Mouse (Mus musculus): ENCODE measurements around the gene Stmn1. TPM values are rescaled to one million over a fixed set of nuclear protein-coding genes. Genes with fewer than 3 reads are reported as not detected.

Gene Stmn1
- polyA plus RNA-seq (2012; rRNA removed): 109 and 126 TPM in 2 replicates

DNA sequence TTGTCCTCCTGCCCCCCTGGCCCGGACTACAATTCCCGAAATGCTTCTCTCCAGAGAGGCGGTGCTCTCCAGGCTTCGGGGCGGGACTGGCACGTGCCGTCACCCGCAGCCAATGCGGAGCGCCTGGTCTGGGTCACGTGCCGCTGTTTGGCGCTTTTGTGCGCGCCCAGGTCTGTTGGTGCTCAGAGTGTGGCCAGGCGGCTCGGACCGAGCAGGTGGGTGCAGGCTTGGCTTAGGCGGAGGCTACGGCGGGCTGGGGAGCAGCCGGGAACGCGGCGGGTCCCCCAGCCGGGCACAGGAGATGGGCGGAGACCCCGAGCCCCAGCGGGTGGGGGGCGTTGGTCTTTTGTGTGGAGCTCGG lies at the start of gene Stmn1:
Stmn1 (plus strand) TSS at position 106 of the 361 bp plus-strand sequence.
- Histone ChIP-seq H3K4me1 (ENCODE audit: control insufficient read depth, insufficient read depth, low read length) (peaks cover 8% of the 10 kb centered on the region), H3K4me3 (ENCODE audit: control insufficient read depth, low read depth, low read length) (peak within 1 kb of the TSS; percentile 91), H3K27ac (ENCODE audit: control insufficient read depth, insufficient read depth, low read depth, low read length) (peak within 1 kb of the TSS; percentile 94), H3K27me3 (ENCODE audit: control insufficient read depth, insufficient read depth, low read length) (no peaks in the 10 kb centered on the region), H3K36me3 (ENCODE audit: control insufficient read depth, insufficient read depth, low read length) (peaks cover 2% of the 10 kb centered on the region)
- TF ChIP-seq CTCF (IDR thresholded peaks at IDR 0.05; ENCODE audit: control insufficient read depth, insufficient read depth, insufficient replicate concordance, low read depth, low read length) (no peak), POLR2A (IDR thresholded peaks at IDR 0.05; ENCODE audit: control insufficient read depth, low read depth, low read length) (peak; percentile 98)

DNA sequence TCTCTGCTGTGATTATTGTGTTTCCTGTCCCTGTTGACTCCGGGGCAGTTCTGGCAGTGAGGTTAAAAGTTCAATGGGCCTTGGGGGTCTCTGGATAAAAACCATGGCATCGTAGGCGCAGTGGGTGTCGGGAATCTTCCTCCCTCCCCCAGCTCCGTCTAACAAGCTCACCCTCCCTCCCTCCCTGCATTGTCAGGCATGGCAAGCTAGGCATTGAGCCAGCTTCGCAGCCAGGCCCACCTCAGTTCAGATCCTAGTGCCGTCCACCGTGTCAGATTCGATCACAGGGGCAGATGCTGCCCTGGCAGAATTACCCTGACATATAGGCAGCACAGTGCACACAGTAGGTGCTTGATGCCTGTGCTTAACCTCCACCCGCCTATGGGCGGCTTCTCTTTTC lies 46.1 kb upstream of the Stmn1 start:
- H3K4me1 ChIP-seq (ENCODE audit: control insufficient read depth, insufficient read depth, low read length): no peaks in the 10 kb centered on the region
- no peaks in the 10 kb centered on the region for H3K27me3 ChIP-seq (ENCODE audit: control insufficient read depth, insufficient read depth, low read length)
- no peak overlapping the region for H3K27ac ChIP-seq (ENCODE audit: control insufficient read depth, insufficient read depth, low read depth, low read length)
- H3K36me3 ChIP-seq (ENCODE audit: control insufficient read depth, insufficient read depth, low read length): no peaks in the 10 kb centered on the region
- peak overlapping the region; percentile 25 for H3K4me3 ChIP-seq (ENCODE audit: control insufficient read depth, low read depth, low read length)
- TF ChIP-seq POLR2A (IDR thresholded peaks at IDR 0.05; ENCODE audit: control insufficient read depth, low read depth, low read length) (no peak), CTCF (IDR thresholded peaks at IDR 0.05; ENCODE audit: control insufficient read depth, insufficient read depth, insufficient replicate concordance, low read depth, low read length) (no peak)

DNA sequence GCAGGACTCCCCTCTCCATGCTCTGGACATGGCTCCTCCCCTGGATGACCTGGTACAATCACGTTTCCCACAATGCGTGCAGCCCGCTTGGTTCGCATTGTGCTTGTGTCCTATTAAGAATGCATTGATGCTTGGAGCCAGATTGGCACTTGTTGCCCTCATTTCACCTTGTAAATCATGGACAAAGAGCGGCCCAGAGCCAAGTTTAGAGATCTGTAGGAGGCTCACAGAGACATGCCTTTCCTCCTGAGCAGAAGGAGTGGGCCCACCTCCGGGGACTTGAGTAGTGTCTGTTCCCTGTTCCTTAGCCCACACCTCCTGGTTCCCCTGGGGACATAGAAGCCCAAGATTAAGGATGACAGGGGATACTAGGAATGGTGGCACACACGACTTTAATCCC lies 44.2 kb upstream of the Stmn1 start:
- Histone ChIP-seq H3K4me3 (ENCODE audit: control insufficient read depth, low read depth, low read length) (no peak overlapping the region), H3K36me3 (ENCODE audit: control insufficient read depth, insufficient read depth, low read length) (no peaks in the 10 kb centered on the region), H3K27me3 (ENCODE audit: control insufficient read depth, insufficient read depth, low read length) (no peaks in the 10 kb centered on the region), H3K27ac (ENCODE audit: control insufficient read depth, insufficient read depth, low read depth, low read length) (no peak overlapping the region), H3K4me1 (ENCODE audit: control insufficient read depth, insufficient read depth, low read length) (no peaks in the 10 kb centered on the region)
- no peak for TF ChIP-seq CTCF (IDR thresholded peaks at IDR 0.05; ENCODE audit: control insufficient read depth, insufficient read depth, insufficient replicate concordance, low read depth, low read length)
- TF ChIP-seq POLR2A (IDR thresholded peaks at IDR 0.05; ENCODE audit: control insufficient read depth, low read depth, low read length): no peak

DNA sequence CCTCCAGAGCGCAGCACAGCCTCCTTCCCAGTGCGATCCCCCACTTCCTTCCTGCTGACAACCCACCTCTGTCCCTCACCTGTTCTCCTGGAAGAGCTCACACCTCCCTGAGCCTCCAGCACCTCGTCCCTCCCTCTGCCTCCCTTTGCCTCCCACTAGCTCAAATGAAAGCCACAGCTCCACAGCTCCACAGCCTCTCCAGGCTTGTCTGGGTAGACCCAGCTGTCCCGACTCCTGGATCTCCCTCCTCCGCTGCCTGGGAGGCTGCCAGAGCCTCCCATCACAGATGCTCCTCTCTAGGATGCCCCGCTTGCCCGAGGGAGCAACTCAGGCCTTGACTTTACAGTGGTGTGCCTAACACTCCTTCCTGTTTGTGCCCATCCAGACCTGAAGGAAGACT lies 43.0 kb upstream of the Stmn1 start:
- Histone ChIP-seq H3K36me3 (ENCODE audit: control insufficient read depth, insufficient read depth, low read length) (no peaks in the 10 kb centered on the region), H3K4me3 (ENCODE audit: control insufficient read depth, low read depth, low read length) (no peak overlapping the region), H3K27ac (ENCODE audit: control insufficient read depth, insufficient read depth, low read depth, low read length) (no peak overlapping the region), H3K4me1 (ENCODE audit: control insufficient read depth, insufficient read depth, low read length) (no peaks in the 10 kb centered on the region), H3K27me3 (ENCODE audit: control insufficient read depth, insufficient read depth, low read length) (no peaks in the 10 kb centered on the region)
- no peak for TF ChIP-seq POLR2A (IDR thresholded peaks at IDR 0.05; ENCODE audit: control insufficient read depth, low read depth, low read length)

DNA sequence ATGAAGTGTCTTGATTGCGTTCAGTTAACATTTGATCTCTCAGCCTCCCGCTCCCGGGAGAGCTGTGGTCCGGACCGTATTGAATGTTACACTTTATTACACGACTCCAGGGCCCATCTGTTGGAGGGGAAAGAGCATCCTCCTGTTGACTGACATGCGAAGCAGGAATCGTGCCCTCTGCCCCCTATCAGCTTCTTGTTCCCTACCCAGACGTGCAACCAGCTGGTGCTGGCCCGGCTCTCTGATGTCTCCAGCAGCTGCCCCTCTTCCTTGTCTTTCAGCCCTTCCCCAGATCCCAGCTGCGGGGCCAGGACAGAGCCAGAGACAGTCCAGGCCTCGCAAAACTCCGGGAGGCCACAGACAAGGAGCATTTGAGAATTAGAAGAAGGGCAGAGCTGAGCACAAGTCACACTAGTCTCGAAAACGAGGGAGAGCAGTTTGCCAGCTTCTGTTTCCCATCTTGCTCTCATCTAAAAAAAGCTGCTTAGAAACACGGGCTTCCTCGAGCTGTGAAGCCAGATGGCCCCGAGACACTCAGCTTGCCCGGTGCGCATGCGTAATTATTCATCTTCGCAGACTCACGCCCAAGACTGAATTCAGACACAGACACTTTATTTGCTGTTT lies 37.6 kb upstream of the Stmn1 start:
- Histone ChIP-seq H3K36me3 (ENCODE audit: control insufficient read depth, insufficient read depth, low read length) (no peaks in the 10 kb centered on the region), H3K27me3 (ENCODE audit: control insufficient read depth, insufficient read depth, low read length) (no peaks in the 10 kb centered on the region), H3K4me1 (ENCODE audit: control insufficient read depth, insufficient read depth, low read length) (peaks cover 4% of the 10 kb centered on the region; the same call in 1 of the 2 replicates), H3K27ac (ENCODE audit: control insufficient read depth, insufficient read depth, low read depth, low read length) (no peak overlapping the region), H3K4me3 (ENCODE audit: control insufficient read depth, low read depth, low read length) (no peak overlapping the region)
- TF ChIP-seq POLR2A (IDR thresholded peaks at IDR 0.05; ENCODE audit: control insufficient read depth, low read depth, low read length): no peak
- no peak for TF ChIP-seq CTCF (IDR thresholded peaks at IDR 0.05; ENCODE audit: control insufficient read depth, insufficient read depth, insufficient replicate concordance, low read depth, low read length)

DNA sequence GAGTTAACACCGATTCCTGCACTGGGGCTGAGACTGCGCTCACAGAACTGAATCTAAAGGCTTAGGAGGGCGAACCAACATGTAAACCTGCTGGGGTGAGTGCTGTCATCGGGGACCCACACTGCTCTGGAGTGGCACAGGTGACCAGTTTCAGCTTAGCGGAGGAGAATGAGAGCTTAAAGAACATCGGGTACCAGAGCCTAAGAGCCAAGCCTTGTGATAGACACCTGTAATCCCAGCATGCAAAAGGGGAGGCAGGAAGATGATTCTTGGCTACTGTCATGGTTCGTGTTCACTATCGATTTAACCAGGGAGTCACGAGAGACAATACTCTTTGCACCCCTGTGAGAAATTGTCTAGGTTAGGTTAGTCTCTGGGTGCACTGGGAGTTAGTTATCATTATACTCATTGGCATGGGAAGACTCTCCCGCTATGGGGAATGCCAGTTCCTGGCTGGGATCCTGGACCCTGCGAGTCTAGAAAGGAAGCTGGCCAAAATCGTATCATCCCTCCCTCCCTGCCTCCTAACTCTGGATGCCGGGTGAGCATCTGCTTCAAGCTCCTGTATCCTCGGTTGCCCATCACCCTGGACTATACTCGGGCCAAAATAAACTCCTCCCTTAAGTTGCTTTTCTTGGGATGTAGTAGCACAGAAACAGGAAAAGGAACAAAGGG lies 35.3 kb upstream of the Stmn1 start:
- TF ChIP-seq CTCF (IDR thresholded peaks at IDR 0.05; ENCODE audit: control insufficient read depth, insufficient read depth, insufficient replicate concordance, low read depth, low read length) (no peak), POLR2A (IDR thresholded peaks at IDR 0.05; ENCODE audit: control insufficient read depth, low read depth, low read length) (no peak)
- no peaks in the 10 kb centered on the region for H3K27me3 ChIP-seq (ENCODE audit: control insufficient read depth, insufficient read depth, low read length)
- peaks cover 6% of the 10 kb centered on the region for H3K4me1 ChIP-seq (ENCODE audit: control insufficient read depth, insufficient read depth, low read length)
- no peak overlapping the region for H3K4me3 ChIP-seq (ENCODE audit: control insufficient read depth, low read depth, low read length)
- H3K36me3 ChIP-seq (ENCODE audit: control insufficient read depth, insufficient read depth, low read length): no peaks in the 10 kb centered on the region
- H3K27ac ChIP-seq (ENCODE audit: control insufficient read depth, insufficient read depth, low read depth, low read length): no peak overlapping the region

DNA sequence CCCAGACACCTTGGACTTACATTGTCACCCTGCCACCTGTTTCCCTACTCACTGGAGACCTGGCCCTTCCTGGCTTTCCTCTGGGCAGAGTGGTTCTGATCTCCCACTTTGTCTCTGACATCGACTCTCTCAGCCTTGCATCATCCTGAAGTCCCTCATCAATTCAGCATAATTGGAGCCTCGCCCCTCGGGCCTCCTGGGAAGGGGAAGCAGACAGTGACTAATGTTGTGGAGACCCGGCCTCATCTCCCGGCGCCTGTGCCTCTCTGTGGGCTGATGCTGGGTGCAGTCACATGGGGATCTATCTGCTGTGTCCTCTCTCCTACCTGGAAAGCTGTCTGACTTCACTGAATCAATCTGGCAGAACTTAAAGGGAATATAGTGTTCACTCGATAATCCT lies 31.9 kb upstream of the Stmn1 start:
- Histone ChIP-seq H3K27ac (ENCODE audit: control insufficient read depth, insufficient read depth, low read depth, low read length) (no peak overlapping the region), H3K36me3 (ENCODE audit: control insufficient read depth, insufficient read depth, low read length) (no peaks in the 10 kb centered on the region), H3K4me1 (ENCODE audit: control insufficient read depth, insufficient read depth, low read length) (peaks cover 2% of the 10 kb centered on the region), H3K27me3 (ENCODE audit: control insufficient read depth, insufficient read depth, low read length) (no peaks in the 10 kb centered on the region), H3K4me3 (ENCODE audit: control insufficient read depth, low read depth, low read length) (no peak overlapping the region)
- TF ChIP-seq POLR2A (IDR thresholded peaks at IDR 0.05; ENCODE audit: control insufficient read depth, low read depth, low read length) (no peak), CTCF (IDR thresholded peaks at IDR 0.05; ENCODE audit: control insufficient read depth, insufficient read depth, insufficient replicate concordance, low read depth, low read length) (no peak)
